Mouse (Mus musculus) right cerebral cortex, adult 18-20 months (tissue): Measurements from ENCODE around the gene Vmn1r129.
"Not testable (repeated sequence)": the region's sequence is repeated elsewhere in the genome, so short reads cannot be mapped to it uniquely, and the experiment has no call there.

Experiments
- DNase-seq: peaks from one replicate; pipeline ENCODE4 v3.0.0; 2022; ENCODE audit warnings: mixed read lengths

The Vmn1r129 gene

GRCm38 (mm10) chr7:21361191-21361590 is at the start of gene Vmn1r129:
Gene Vmn1r129 (minus strand): TSS chr7:21361291.
- not testable (repeated sequence) for DNase-seq

GRCm38 (mm10) chr7:21349073-21349472 is 12.0 kb downstream of the Vmn1r129 start, which contains the start of gene Vmn1r128:
Gene Vmn1r128 (plus strand): TSS chr7:21349373.
- DNase-seq: not testable (repeated sequence)

- not testable (repeated sequence) for DNase-seq
Measured at GRCm38 (mm10) chr7:21319761-21320160, 41.3 kb downstream of the Vmn1r129 start, which contains the start of gene Vmn1r127. Gene Vmn1r127 (minus strand): TSS chr7:21319861.
